Mouse (Mus musculus) layer of hippocampus, adult 9-10 months (tissue): ENCODE data around the gene Mrpl10.

ENCODE experiments used
- DNase-seq: peaks from one replicate; pipeline ENCODE4 v3.0.0; 2022; ENCODE audit warnings: low spot score

The Mrpl10 gene

DNA sequence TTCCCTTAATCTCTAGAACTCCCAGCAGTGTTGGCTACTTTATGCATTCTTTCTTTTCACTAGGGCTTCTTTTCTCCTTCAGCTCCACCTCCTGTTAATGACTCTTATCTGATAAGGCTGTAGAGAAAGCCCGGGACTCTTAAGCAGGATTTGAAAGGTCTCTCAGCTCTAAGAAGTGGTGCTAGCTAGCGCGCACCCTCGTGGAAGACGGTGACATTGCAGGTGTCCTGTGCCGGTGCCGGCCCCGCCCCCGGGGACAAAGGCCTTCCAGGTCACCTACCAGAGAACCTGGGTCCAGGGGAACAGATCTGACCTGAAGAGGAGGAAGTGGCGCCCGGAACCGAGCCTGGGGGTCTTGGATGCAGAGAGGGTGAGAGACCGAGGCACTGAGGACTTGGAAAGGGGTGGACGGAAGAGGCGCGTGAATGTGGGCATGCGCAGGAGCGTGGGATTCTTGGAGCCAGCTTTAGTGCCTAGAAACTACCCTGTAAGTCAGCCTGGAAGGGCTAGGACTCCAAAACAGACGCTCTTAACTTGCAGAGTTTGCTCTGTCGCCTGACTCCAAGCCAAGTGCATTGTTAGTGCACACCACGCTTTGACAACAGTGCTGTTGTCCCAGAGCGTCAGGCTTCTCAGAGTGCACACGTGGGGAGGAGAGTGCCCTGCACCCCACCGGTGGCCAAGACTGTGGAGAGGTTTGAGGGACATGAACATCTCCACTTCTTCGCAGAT is 11.5 kb upstream of the Mrpl10 start, which contains the start of gene Scrn2:
Gene Scrn2, plus strand, starts transcription at position 253 of the 732 bp plus-strand sequence.
- DNase-seq, result peak; percentile 72

DNA sequence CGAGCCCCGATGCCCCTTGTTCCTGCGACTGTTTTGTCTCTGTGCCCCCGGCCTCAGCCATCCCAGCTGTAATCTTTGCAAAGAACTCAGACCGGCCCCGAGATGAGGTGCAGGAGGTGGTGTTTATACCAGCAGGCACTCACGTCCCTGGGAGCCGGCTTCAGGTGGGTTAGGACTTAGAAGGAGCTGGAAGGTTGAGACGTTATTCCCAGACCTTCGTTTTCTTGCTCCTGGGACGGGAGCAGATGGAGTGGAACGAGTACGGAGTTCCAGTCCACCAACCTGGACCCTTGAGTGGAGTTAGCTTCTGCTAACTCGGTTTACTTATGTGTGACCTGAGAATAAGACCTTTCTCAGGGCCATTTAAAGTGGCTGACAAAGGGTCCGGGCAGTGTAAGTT is 10.9 kb upstream of the Mrpl10 start:
- DNase-seq, result no peak

DNA sequence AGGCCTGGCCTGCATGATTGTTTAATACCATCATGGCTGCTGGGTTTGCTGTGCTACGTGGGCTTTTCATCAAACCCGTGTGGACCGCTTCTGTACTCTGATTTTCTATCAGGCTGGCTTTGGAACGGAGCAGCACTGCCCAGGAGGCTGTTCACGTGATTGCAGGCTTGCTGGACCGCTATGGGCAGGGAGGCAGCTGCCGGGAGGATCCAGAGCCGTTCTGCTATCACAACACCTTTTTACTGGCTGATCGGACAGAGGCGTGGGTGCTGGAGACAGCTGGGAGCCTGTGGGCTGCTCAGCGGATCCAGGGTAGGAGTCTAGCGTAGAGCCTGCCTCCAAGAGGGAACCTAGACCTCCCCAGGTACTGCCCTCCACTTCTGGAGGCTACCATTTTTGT is 9.4 kb upstream of the Mrpl10 start:
- DNase-seq, result no peak

DNA sequence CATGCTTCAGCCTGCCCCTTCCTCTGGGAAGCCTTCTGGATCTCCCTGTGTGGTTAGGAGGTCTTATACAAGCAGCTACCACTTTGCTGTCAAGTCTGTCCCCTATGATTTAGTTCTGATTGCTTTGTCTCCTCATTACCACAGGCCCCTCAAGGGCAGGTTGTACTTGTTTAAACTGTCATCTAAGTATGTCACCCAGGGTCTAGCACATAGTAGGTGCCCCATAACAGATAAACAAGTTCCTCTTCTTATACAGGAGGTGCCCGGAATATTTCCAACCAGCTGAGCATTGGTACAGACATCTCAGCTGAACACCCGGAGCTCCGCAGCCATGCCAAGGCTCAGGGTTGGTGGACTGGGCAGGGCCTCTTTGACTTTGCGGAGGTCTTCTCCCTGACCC is 8.9 kb upstream of the Mrpl10 start:
- no peak for DNase-seq

DNA sequence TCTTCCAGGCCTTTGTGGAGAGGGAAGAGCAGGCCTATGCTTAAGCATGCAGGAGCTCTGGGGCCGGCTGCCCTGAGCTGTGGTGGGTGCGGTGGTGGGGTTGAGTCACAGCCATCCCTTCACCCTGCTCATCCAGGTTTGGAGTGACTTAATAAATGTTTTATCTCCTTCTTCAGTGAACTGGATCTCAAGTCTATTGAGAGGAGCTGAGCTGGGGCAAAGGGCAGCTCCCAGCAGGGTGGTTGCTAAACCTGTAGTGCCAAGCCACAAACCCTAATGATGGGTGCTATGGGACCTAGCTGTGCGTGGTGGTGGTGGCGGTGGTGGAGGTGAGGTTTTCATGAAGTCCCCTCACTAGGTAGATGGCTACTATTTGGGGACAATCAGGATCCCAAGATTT is 7.6 kb upstream of the Mrpl10 start:
- DNase-seq, result no peak

DNA sequence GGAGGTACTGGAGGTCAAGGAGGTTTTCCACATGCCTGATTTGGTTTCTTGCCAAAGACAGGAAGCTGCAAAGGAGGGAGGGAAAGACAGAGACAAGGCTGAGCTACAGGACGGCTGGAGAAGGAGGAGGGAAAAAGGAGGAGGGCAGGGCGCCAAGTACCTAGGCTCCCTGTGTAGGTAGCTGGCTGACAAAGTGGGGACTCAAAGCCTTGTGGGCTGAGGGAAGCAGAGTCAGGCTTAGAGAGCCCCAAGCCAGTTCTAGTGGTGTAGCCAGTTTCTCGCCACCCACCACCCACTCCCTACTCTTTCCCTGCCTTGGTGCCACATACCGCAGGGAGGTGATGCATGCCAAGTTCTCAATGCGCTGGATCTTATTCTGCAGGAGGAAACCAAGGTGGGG is 5.2 kb upstream of the Mrpl10 start:
- DNase-seq, result no peak

DNA sequence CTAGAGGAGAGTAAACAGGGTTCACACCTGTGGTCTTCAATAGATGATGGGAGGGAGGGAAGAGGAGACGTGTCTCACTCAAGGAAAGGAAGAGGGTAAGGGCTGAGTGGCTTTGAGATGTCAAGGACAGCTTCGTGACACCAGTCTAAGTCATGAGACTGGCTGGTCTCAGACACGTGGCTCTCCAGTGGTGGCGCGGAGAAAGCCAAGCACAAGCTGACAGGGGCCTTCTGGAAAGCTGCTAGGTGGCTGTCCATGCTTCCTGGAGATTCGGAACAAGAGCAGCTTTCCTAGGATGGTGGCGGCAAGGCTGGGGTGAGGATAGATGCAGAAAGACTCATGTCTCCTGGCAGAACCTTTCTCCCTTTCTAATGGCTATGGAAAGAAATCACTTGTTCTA is 2.5 kb upstream of the Mrpl10 start:
- DNase-seq, result no peak

DNA sequence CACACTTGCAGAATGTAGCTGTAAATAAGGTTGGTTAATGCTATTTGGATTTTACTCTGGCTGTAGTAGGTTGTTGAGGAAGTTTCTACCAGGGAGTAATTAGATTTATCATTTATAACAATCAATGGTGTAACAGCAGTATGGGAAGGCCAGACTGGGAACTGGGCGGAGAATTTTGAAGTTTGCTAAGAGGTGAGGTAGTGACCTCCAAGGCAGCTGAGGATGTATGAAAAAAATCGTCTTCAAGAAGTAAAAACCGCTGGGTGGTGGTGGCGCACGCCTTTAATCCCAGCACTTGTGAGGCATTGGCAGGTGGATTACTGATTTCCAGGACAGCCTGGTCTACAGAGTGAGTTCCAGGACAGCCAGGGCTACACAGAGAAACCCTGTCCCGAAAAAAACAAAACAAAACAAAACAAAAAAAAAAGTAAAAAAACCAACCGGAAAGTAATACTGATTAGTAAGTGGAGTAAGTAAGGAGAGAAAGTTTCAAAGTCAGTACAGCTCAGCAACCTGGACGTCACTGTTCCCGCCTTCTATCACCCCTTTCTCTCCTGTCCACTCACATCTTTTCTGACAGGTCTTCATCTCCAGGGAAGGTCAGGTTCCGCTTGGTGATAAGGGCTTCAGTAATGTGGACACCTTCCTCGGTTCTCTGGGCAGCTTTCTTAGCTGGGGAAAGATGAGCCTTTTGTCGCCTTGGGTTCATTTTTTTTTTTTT is 899 bp upstream of the Mrpl10 start:
- DNase-seq, result no peak

DNA sequence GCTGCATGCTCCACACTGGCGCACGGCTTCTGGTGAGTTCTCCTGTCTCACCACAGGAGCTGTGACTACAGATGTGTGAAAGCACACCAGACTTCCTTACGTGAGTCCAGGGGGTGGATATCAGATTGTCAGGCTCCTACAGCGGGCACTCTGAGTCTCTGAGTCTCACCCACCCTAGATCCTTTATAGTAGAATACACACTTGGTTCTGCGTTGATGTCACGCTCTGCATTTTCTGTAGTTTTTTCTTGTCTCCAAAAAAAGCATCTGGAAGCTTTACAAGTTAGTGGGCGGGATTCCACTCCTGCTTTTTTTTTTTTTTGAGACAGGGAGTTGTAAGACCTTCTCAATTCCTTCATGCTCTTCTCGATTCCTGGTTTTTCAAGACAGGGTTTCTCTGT is 3.5 kb downstream of the Mrpl10 start:
- no peak for DNase-seq

DNA sequence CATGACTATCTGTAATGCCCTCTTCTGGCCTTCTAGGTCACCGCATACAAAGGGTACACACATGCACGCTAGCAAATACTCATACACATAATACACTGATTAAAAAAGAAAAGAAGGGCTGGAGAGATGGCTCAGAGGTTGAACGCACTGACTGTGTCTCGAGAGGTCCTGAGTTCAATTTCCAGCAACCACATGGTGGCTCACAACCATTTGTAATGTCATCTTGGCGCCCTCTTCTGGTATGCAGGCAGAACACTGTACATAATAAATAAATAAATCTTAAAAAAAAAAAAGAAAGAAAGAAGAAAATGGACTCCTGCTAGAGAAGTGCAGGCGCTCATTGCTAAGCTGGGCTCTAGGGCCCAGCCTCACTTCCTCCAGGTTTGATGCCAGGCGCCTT is 4.5 kb downstream of the Mrpl10 start:
- no peak for DNase-seq

DNA sequence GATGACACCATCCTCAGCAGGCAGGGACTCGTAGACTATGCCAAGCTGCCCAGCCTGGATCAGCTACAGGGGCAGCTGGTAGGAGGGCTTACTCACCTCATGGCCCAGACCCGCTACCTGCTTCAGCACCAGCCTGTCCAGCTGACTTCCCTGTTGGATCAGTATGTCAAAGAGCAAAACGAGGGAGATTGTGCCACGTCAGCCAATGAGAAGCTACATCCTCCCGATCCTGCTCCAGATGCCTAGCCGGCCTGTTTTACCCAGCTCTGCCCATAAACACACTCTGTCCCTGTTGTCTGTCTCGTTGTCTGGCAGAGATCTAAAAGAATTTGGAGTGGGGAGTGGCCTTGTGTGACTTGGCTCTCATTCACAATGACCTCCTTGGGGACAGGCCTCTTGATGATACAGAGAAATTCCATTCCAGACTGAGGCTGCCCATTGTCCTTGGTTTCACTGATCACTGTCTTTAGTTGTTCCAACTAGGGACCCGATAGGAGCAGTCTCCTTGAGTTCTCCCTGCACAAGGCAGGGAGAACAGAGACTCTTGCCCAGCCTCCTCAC is 6.8 kb downstream of the Mrpl10 start:
- no peak for DNase-seq

DNA sequence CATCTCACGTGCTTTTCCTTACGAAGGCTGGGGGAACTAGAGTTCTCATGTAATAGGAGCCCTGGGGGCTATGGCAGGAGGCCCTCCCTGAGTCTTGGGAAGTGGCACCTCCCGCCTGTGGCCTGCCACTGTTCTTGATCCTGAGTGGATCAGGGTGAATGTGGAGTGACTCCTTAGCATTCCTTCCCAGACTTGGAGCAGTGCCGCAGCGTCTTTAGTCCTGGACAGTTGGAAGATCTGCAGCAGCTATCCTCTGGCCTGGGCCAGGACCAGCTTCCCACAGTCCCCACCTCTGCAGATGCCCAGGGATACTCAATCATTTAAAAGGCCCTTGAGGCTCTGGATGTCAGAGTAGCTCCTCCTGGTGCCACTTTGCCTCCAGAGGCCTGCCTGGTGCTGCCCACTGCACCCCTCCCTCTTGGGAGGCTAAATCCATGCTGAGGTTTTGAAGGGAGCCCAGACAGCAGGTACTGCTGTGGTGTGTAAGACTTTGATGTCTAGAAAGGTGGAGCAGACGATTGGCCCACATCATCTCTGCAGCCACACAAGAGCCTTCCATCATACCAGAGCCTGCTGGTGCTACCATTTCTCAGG is 8.2 kb downstream of the Mrpl10 start:
- no peak for DNase-seq

DNA sequence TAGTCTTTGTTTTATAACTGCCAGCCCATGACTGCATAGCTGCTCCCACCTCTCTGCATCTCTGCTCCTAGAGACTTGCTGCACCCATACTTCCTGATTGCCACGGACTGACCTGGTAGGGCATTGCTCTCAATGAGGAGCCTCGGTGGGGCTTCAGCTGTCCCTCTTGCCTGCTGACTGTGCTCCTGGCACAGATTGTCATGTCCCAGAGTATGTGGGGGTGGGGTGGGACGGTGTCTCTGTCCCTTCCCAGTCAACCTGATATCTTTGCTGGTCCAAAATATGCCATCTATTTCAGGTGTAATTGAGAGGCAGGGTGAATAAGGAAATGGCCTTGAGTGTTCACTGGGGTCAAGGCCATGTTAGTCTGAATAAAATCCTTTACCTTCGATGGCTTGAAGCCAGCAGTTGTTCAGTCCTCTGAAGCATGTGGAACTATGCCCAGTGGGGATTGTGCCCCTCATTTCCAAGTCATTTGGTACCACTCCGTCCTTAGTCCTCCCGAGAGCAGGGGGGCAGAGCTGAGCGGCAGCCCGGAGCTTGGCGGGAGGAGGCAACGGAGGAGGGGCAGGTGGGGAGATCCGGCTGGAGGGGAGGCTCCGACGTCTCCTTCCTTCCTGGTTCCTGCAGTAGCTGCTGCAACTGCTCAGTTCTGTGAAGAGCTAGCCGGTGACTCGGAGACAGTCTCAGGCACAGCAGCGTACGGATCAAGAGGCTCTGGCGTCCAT is 9.0 kb downstream of the Mrpl10 start, which contains the start of gene Osbpl7:
Gene Osbpl7, plus strand, starts transcription at position 413 of the 728 bp plus-strand sequence.
- DNase-seq, result peak; percentile 40

DNA sequence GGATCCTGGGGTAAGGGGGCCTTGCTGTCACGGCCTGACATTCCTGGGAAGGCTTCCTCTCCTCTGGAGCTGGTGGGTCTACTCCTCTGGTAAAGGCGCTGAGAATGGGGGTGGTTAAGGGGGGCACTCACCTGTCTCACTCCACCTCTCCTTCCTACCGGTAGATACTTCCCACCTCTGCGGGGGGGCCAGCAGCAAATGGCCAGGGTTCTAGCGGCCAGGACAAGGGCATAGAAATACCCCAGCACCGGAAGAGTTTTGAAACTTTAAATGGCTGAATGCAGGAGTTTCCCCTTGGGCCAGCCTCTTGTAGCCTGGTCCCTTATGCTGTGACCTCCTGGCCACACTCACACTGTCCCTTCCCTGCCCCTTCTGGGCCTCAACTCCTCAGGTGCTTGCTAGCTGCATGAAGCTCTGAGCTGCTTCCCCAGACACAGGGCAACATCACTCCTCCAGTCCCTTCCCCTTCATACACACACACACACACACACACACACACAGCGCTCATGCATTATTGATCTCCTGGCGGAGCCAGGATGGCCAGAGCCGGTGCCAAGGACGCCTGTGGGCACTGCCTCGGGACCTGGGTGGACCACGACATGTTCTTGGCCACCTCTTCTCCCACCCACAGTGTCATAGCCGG is 9.7 kb downstream of the Mrpl10 start:
- no peak for DNase-seq

DNA sequence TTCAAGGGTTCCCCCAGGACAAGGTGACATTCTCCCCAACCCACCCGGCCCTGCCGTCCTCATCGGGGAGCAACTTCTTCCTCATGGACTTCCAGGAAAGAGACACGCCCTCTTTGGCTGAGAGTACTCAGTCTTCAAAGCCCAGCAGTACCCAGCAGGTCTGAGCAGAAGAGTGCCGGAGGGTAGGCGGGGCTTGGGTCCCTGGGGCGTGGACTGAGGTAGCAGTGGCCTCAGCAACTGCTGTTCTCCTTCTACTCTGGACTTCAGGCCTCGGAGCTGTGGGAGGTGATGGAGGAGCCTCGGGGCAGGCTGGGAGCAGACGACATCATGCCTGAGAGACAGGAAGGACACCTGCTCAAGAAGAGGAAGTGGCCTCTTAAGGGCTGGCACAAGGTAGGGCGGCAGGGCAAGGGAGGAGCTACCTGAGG is 10.9 kb downstream of the Mrpl10 start:
- DNase-seq, result no peak

DNA sequence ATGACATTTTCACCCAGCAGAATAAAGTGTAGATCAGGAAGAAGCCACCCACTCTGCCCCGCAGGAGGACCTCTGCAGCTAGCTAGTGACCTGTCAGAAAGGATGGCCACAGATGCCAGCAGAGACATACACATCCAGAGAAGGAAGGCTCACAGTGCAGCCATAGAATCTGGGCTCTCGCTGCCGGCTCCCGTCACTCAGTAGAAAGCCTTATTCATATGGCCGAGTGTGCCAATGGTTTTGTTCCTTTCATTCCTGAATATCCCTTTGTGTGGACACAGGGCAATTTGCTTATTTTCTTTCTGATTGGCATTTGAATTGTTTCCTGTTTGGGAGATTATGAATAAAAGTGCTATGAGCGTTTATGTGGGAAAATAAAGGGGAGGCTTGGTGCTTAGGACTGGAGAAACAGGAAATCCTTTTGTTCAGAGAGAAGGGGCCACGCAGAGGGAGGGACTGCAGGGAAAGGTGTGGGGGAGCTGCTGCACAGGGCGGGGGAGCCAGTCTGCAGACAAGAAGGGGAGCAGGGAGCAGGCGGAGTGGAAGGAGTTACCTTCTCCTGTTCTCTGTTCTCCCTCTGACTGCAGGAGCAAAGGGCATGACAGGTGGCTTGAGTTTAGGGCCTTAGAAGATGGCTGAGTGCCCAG is 22.0 kb downstream of the Mrpl10 start:
- no peak for DNase-seq

DNA sequence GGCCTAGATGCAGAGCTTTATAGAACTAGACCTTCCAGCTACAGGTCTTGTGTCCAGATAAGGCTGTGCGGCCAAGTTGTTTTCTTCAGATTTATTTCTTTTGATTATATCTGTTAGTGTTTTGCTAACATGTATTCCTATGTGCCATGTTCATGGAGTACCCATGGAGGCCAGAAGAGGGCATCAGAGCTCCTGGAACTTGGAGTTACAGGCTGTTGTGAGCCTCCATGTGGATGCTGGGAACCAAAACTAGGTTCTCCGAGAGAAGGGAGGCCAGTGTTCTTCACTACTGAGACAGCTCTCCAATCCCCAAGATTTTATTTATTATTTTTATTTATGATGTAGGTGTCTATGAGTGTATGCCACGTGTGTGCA is 22.5 kb downstream of the Mrpl10 start:
- DNase-seq, result no peak

DNA sequence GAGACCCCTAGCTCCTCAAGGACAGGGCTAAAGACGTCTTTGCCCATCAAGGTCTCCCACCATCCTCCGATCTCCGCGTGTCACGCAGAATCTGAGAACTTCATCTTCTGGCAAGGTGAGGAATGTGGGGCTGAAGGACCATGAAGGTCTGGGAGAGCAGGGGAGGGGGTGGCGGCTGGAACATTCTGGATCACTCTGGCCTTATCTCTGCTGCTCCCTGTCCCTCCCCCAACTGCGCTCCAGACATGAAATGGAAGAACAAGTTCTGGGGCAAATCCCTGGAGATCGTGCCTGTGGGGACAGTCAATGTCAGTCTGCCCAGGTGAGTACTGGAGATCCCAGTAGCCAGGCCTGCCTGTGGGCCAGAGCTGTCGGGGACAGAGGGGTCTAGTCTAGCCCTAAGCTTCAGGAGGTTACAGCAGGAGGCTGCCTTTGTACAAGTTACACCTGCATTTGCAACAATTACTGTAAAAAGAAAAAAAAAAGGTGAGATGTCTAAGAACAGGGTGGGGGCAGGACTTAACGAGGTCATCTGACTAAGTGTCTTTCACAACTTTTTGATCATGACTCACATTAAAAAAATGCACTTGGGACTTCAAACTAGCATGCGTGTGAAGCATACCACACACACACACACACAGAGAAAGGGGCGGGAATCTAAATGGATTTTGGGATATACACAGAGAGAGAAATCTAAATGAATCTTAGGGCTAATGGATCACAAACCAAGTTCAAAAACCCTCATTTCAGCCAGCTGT is 24.4 kb downstream of the Mrpl10 start:
- DNase-seq, result no peak

DNA sequence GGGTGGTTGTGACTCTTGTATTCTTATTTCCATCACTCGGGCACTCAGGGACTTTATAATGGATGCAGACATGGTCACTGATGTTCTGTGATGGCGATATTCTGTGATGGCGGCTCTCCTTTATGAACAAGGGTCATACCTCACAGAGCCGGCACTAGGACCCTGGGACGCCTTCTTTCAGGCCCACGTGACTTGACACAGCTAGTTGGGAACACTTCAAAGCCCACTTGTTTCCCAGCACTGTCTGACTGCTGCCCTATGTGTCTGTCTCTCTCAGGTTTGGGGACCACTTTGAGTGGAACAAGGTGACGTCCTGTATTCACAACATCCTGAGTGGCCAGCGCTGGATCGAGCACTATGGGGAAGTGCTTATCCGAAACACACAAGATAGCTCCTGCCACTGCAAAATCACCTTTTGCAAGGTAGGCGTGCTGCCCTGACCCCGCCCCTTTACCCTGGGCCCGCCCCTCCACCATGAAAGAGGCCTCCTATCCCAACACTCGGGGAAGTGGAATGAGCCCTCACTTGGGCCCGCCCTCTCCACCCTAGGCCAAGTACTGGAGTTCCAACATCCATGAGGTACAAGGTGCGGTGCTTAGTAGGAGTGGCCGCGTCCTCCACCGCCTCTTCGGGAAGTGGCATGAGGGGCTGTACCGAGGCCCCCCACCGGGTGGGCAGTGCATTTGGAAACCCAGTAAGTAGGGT is 25.4 kb downstream of the Mrpl10 start:
- DNase-seq, result no peak

DNA sequence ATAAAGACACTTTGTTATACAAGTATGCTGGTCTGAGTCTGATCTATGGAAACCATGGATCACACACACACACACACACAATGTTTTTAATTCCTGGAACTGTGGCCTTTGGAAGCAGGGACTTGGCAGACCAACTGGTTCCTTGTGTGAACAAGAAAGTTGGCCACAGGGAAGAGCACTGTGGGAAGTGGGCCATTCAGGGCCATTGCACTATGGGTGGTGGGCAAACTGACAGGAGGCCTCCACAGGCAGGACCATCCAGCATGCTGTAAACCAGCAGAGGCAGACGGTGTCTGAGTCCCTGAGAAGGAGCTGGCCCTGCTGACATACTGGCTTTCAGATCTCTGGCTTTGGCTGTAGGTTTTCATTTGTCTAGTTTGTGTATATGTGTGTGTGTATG is 28.0 kb downstream of the Mrpl10 start:
- no peak for DNase-seq
